Mouse (Mus musculus): Measurements from ENCODE around the gene Hcfc2.

- TF ChIP-seq POLR2A (IDR thresholded peaks at IDR 0.05; ENCODE audit: low read depth, low read length) (no peak), CTCF (IDR thresholded peaks at IDR 0.05; ENCODE audit: extremely low read depth, insufficient read depth, insufficient read length, insufficient replicate concordance) (no peak)
Measured at GRCm38 (mm10) chr10:82745301-82745700, 49.3 kb downstream of the Hcfc2 start.
